Mouse (Mus musculus) ES-E14 (cell line): Measurements from ENCODE around the gene Ptprs.

Source experiments
- HCFC1 ChIP-seq: IDR thresholded peaks from 2 replicates; pipeline ENCODE4 v1.6.1; 2012; ENCODE audit warnings: low read length, inconsistent platforms, borderline replicate concordance; ENCODE audit not compliant: insufficient read depth
- MAFK ChIP-seq: IDR thresholded peaks from 2 replicates; pipeline ENCODE4 v1.6.1; 2014; ENCODE audit warnings: mild to moderate bottlenecking, low read depth, low read length, inconsistent platforms; ENCODE audit not compliant: insufficient read depth
- ZNF384 ChIP-seq: IDR thresholded peaks from 2 replicates; pipeline ENCODE4 v1.6.1; 2012; ENCODE audit warnings: low read depth, low read length, inconsistent platforms

DNA sequence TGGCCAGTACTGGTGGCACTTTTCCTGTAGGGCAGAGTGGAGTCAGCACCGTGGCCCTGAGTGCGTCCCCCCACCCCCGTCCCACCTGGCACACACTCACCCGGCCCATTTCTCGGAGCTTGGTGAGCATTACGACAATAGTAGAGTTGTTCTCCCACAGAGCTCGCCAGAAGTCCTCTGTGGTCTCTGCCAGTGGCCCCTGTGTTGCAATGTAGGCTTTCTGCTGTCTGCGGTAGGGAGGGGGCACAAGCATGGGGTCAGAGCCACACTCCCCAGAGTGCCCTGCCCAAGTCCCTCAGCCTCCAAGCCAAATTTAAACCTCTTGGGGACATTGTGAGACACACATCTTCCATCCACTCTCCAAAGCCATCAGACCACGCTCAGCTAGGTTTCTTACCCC is 61.5 kb downstream of the Ptprs start:
- TF ChIP-seq HCFC1 = no peak
- TF ChIP-seq ZNF384 = no peak
- TF ChIP-seq MAFK = no peak
